Mouse (Mus musculus): ENCODE data around the gene Sp7.
A peak's percentile ranks its signal among the peaks of the same experiment; 100 is the strongest.

Gene Sp7

GRCm38 (mm10) chr15:102388942-102389341, 22.0 kb upstream of the Sp7 start:
- DNase-seq (ENCODE audit: inconsistent ontology term), result no peak

GRCm38 (mm10) chr15:102386640-102387039, 19.7 kb upstream of the Sp7 start:
- DNase-seq (ENCODE audit: inconsistent ontology term), result no peak

- DNase-seq (ENCODE audit: inconsistent ontology term), result no peak
Measured at GRCm38 (mm10) chr15:102383671-102384070, 16.7 kb upstream of the Sp7 start.

GRCm38 (mm10) chr15:102381575-102381974, 14.6 kb upstream of the Sp7 start:
- DNase-seq (ENCODE audit: inconsistent ontology term), result peak; percentile 51

DNA sequence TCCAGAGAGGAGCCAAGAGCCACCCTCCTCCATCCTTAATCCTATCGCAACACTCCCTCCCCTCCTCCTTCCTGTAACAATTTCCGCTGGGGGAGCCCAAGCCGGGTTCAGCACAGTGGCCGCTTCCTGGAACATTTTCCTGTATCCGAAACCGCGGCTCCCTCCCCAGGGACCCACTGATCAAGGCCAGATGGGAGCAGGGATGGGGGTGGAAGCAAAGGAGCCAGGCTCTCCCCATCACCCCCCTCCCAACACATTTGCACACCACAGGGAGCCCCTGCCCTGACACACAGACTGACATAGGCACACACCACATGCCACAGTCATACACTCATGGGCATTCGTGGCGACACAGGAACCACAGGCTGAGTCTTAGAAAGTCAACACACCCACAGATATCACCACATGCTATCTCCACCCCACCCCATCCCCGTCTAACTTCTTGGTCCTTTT, 10.9 kb upstream of the Sp7 start:
- DNase-seq (ENCODE audit: inconsistent ontology term), result peak; percentile 38

- peak; percentile 82 for DNase-seq (ENCODE audit: inconsistent ontology term)
Measured at GRCm38 (mm10) chr15:102377163-102377543, 10.2 kb upstream of the Sp7 start.

- DNase-seq (ENCODE audit: inconsistent ontology term), result peak; percentile 85
Measured at GRCm38 (mm10) chr15:102376453-102377162, 9.6 kb upstream of the Sp7 start.

- DNase-seq (ENCODE audit: inconsistent ontology term), result no peak
Measured at GRCm38 (mm10) chr15:102370727-102371126, 3.7 kb upstream of the Sp7 start.

DNA sequence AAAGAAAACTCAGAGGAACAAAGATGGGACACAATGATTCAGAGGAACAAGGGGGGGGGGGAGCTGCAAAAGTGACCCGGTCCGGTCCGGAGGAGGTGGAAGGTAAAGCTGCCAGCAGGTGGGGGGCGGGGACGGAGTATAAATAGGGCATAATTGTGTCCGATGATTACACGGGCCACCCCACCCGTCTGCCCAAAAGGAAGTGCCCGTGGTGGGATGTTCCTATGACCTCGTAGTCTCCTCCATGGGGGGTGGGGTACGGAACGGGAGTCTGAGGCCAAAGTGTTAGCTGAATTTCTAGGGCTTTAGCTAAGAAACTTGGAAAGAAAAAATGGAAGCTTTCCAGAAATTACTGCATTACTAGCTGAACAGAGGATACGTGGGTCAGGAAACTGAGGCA, 3.0 kb upstream of the Sp7 start:
- DNase-seq (ENCODE audit: inconsistent ontology term), result no peak

DNA sequence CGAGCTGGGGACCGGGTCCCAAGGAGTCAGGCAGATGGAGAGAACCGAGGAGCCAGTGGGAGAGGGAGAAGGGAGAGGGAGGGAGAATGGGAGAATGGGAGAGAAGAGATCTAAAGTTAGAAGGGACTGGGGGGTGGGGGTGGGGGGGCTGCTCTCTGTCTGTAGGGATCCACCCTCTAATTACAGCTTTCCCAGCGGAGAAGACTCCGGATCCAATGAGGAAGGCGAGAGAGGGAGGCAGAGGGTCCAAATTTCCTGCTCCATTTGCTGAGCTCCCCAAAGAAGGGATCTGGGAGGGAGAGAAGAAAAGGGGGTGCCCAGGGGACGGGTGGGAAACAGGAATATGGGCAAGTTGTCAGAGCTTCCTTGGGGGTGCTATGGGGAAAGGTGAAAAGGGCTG, 744 bp downstream of the Sp7 start:
- DNase-seq (ENCODE audit: inconsistent ontology term), result no peak

GRCm38 (mm10) chr15:102364678-102365077, 2.3 kb downstream of the Sp7 start:
- no peak for DNase-seq (ENCODE audit: inconsistent ontology term)

DNA sequence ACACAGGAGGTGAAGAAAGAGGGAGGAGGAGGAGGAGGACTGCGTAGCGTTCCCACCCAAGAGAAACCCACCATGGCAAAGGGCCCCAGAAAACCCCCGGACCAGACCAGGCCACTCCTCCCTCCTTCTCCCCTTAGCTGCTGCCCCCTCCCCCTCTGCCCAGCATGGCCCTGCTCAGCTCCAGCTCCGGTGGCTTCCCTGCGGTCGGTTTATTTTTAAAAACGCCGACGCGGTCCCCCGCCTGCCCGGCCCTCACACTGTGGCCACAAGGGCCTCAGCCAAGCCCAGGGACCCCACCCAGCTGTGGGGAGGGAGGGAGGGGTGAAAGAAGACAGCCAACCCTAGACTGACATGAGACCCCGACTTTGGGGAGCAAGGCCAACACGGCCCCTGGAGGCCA, 4.3 kb downstream of the Sp7 start:
- DNase-seq (ENCODE audit: inconsistent ontology term), result peak; percentile 23

DNA sequence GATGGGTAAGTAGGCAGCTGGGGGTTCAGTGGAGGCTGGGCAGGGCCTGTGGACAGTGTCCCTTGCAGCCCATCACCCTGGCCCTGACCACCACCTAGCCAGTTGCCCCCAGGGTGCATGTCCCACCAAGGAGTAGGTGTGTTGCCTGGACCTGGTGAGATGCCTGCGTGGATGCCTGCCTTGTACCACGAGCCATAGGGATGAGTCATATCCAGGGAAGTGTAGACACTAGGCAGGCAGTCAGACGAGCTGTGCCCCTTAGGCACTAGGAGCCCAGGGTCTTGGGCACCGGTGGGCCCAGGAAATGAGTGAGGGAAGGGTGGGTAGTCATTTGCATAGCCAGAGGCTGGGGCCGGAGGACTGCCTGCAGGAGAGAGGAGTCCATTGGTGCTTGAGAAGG, 8.1 kb downstream of the Sp7 start:
- no peak for DNase-seq (ENCODE audit: inconsistent ontology term)

GRCm38 (mm10) chr15:102358126-102358525, 8.9 kb downstream of the Sp7 start:
- no peak for DNase-seq (ENCODE audit: inconsistent ontology term)

- DNase-seq (ENCODE audit: inconsistent ontology term), result no peak
Measured at GRCm38 (mm10) chr15:102356501-102357325, 10.3 kb downstream of the Sp7 start.

GRCm38 (mm10) chr15:102355871-102356441, 11.0 kb downstream of the Sp7 start:
- peak; percentile 80 for DNase-seq (ENCODE audit: inconsistent ontology term)

DNA sequence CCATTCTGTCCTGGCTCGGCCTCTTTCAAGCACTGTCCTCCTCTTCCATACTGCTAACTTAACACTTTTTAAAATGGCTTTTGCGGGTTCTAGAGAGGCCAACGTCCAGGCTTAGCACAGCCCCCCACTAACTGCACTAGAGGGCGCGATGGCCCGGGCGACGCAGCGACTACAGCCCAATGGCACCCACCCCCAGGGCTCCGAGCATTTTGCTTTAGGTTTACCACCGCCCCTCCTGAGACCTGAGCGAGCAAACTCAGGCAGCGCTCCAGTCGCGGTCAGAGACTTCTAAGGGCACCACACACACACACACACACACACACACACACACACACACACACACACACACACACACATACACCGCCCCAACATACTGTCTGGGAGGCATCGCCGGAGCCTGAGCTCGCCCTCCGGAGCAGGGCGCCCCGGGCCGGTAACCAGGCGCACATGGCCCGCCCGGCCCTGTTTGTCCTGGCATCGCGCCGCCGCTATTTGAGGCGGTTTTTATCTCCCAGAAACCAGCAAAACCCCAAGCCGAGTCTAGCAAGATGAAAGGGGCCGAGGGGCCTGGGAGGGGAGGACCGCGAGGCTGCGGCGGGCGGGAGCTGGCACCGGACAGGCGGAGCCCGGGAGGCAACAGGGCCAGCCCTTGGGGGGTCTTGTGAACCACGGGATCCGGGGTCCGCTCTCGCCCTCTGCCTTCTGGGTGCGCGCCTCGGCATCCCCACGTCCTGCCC, 11.7 kb downstream of the Sp7 start:
- DNase-seq (ENCODE audit: inconsistent ontology term), result peak; percentile 76

GRCm38 (mm10) chr15:102353986-102354385, 13.0 kb downstream of the Sp7 start:
- DNase-seq (ENCODE audit: inconsistent ontology term), result no peak

- no peak for DNase-seq (ENCODE audit: inconsistent ontology term)
Measured at GRCm38 (mm10) chr15:102352177-102352576, 14.8 kb downstream of the Sp7 start.

GRCm38 (mm10) chr15:102350942-102351291, 16.1 kb downstream of the Sp7 start:
- DNase-seq (ENCODE audit: inconsistent ontology term), result no peak

DNA sequence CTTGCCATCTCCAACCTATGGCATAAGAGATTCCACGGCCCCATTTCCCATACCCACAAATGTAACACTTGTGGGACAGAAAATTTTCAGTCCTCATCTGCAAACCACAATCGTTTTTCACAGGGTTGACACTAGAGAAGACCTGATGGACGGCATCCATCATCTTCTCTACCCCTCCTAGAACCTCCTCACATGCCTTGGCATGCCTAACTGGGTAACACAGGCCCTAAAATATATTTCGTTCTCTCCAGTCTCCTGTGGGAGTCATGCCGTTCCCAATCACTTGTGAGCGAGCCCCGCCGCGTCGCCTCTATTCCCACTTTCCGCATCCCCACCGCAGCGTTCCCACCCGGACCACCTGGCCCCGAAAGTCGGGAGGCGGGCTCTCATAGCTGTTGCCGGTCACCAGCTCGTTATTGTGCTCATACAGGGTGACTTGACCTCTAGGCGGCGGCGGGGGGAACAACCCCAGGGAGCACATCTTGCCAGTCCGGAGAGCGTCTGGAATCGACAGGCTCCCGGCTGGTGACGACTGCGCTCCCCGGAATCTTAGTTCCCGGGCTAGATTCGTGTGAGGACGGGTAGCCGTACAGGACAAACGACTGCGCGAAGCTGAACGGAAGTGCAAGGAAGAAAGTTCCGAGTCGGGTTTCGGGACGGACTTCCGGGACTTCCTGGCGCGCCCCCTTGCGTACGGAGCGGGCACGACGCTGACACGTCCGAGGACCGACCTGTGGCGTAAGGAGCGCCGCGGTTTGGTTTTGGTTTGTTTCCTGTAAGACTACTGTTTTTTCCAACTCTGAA, 16.6 kb downstream of the Sp7 start, which contains the start of gene Aaas:
Gene Aaas (minus strand): TSS at position 634 of the 804 bp plus-strand sequence.
- peak; percentile 97 for DNase-seq (ENCODE audit: inconsistent ontology term)

All from Muller cell, postnatal 12 days (primary cell).